Mouse (Mus musculus): Measurements from ENCODE around the gene Lcorl. TPM values are rescaled to one million over a fixed set of nuclear protein-coding genes. Genes with fewer than 3 reads are reported as not detected.

The Lcorl gene
- polyA plus RNA-seq (2012; rRNA removed), result 0.42 and 0.70 TPM in 2 replicates

DNA sequence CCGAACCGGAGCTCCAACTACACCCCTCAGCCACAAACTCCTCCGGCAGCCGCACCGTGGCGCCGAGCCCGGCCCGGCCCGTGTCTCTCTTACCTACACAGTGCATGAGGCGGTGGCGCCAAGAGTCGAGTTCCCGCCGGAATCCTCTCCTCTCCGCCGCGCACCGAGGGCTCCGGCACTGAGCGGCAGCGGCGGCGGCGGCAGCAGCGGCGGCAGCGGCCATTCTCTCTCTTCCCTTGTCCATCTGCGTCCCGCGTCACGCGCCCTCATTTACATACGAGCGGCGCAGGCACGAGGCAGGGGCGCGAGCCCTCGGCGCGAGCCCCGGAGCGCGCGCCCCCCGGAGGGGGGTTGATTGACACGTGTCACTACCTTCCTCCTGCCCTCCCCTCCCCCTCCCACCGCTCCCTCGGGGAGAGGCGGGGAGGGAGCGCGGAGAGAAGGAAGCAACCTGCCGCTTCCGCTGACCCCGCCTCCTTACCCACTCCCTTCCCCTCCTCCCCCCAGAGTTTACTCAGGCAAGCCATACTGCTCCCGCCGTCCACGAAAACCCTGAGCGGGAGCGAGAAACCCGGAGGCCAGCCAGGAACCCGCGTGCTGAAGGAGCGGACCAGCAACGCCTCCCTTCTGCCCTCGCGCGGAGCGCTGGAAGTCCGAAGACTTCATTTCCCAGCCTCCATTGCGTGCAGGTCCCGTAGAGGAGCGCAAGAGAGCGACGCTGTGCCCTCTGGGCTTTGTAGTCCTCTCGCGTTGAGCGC lies at the start of gene Lcorl:
Lcorl (minus strand) TSS at position 362 of the 758 bp plus-strand sequence.

DNA sequence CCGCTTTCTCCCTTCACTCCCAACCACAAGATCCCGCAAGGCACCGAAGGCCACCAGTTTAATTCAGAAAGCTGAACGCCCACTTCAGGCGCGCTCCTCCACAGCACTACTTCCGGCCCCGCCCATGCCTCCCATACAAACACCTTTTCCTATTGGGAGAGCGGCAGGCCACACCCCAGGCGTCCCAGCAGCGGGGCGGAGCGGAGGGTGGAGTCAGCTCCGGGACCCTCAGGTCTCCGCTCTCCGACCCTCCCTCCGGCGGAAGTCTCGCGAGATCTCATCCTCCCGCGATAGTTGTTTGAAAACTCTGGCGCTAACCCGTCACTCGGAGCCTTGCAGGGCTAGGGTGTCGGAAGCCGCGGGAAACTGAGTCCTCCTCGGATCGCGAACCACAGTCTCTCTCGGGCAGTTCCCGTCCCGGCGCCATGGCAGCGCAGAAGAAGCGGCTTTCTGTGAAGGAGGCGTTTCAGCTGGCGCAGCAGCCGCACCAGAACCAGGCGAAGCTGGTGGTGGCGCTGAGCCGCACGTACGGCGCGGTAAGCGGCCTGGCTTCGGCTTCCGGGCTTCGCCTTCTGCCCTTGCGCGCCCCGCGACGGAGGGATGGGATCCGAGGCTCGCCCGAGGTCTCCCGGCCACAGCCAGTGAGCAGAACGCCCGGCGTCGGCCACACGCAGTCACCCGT lies 187.7 kb downstream of the Lcorl start, which contains the start of gene Ncapg:
Ncapg (plus strand) TSS at position 322 of the 682 bp plus-strand sequence.

Other genes with a start within 250 kb of the Lcorl start
- gene Fam184b, start 218.0 kb downstream of the Lcorl start, polyA plus RNA-seq (2012; rRNA removed), result 0.06 and 0.15 TPM in 2 replicates
- gene Ncapg, start 187.7 kb downstream of the Lcorl start, polyA plus RNA-seq (2012; rRNA removed), result 0.12 and 0.30 TPM in 2 replicates

Measured in stomach, adult 2 months (tissue).